Mouse (Mus musculus) liver, embryonic 13.5 days (tissue): ENCODE results near the gene Mgst3. TPM values are rescaled to one million over a fixed set of nuclear protein-coding genes. Genes with fewer than 3 reads are reported as not detected.

Experiments used
- ATAC-seq: fragments of 200-750 bp; cut with Nextera tagmentation; 2 replicates; pipeline ENCODE4 v1.8.0; 2017; ENCODE audit warnings: low read depth, mild to moderate bottlenecking, moderate number of reproducible peaks, moderate library complexity
- DNase-seq: peaks from one replicate; pipeline ENCODE4 v3.0.0; 2022
- H3K27ac ChIP-seq: fragments of 300-500 bp; sonication (generic); 2 replicates; pipeline ENCODE4 v1.5.1; 2015; ENCODE audit warnings: moderate library complexity, mild to moderate bottlenecking, inconsistent platforms
- H3K27me3 ChIP-seq: fragments of 300-500 bp; sonication (generic); 2 replicates; pipeline ENCODE4 v1.6.1; 2015; ENCODE audit warnings: mild to moderate bottlenecking, inconsistent platforms
- H3K36me3 ChIP-seq: fragments of 300-500 bp; sonication (generic); 2 replicates; pipeline ENCODE4 v1.6.1; 2015; ENCODE audit warnings: mild to moderate bottlenecking, inconsistent platforms
- H3K4me1 ChIP-seq: fragments of 300-500 bp; sonication (generic); replicated peaks from 2 replicates; pipeline ENCODE4 v1.6.1; 2015; ENCODE audit warnings: inconsistent platforms
- H3K4me2 ChIP-seq: fragments of 300-500 bp; sonication (generic); 2 replicates; pipeline ENCODE4 v1.6.1; 2015; ENCODE audit warnings: inconsistent platforms, mild to moderate bottlenecking, moderate library complexity
- H3K4me3 ChIP-seq: fragments of 300-500 bp; sonication (generic); replicated peaks from 2 replicates; pipeline ENCODE4 v1.5.1; 2015; ENCODE audit warnings: mild to moderate bottlenecking, inconsistent platforms
- H3K9ac ChIP-seq: fragments of 300-500 bp; sonication (generic); 2 replicates; pipeline ENCODE4 v1.6.1; 2015; ENCODE audit warnings: mild to moderate bottlenecking, inconsistent platforms
- H3K9me3 ChIP-seq: fragments of 300-500 bp; sonication (generic); replicated peaks from 2 replicates; pipeline ENCODE4 v1.6.1; 2016; ENCODE audit warnings: inconsistent platforms
- WGBS: fragments of 180-500 bp; shearing (Covaris S2); methylation state at CpG from one replicate; pipeline ENCODE4 v1.1.7; 2015; ENCODE audit not compliant: insufficient replicate concordance; 5-methylcytosine and 5-hydroxymethylcytosine counted together
- polyA plus RNA-seq: library from polyadenylated mRNA; unstranded; fragments of >200 nt; fragmentation: Nextera tagmentation; extraction: Ambion mirVana; gene quantifications from 2 replicates; pipeline ENCODE4 v1.2.1, GENCODE M21; 2015

The Mgst3 gene
- 337 and 409 TPM in 2 replicates for polyA plus RNA-seq

- Histone ChIP-seq H3K4me3 (peak within 1 kb of the TSS; percentile 81), H3K36me3 (peaks cover 25% of the 10 kb centered on the region), H3K4me2 (peak within 1 kb of the TSS; percentile 78), H3K27me3 (peaks cover 20% of the 10 kb centered on the region), H3K27ac (peak within 1 kb of the TSS; percentile 97), H3K9me3 (no peaks in the 10 kb centered on the region), H3K9ac (peak within 1 kb of the TSS; percentile 87), H3K4me1 (peaks cover 45% of the 10 kb centered on the region)
- peak; percentile 96 for DNase-seq
- WGBS = under 1% methylated on average over 45 of the region's 45 CpGs
- ATAC-seq = peak; percentile 90
These were observed at the start of gene Mgst3 for GRCm38 (mm10) chr1:167393683-167394492. Mgst3 (minus strand) TSS chr1:167393841.

- 55% methylated on average over 9 of the region's 9 CpGs for WGBS
- ATAC-seq (no peak), DNase-seq (no peak)
These were observed 44.7 kb upstream of the Mgst3 start for GRCm38 (mm10) chr1:167438231-167438885.

GRCm38 (mm10) chr1:167437091-167437490 lies 43.5 kb upstream of the Mgst3 start:
- no peaks in the 10 kb centered on the region for H3K9me3 ChIP-seq
- no peak for DNase-seq
- H3K36me3 ChIP-seq = no peaks in the 10 kb centered on the region
- H3K4me1 ChIP-seq = no peaks in the 10 kb centered on the region
- H3K27ac ChIP-seq = no peak overlapping the region
- no peak overlapping the region for H3K4me2 ChIP-seq
- 63% methylated on average over 7 of the region's 7 CpGs for WGBS
- H3K9ac ChIP-seq = no peak overlapping the region
- H3K4me3 ChIP-seq = no peak overlapping the region
- ATAC-seq = no peak
- H3K27me3 ChIP-seq = peaks cover 12% of the 10 kb centered on the region

More at GRCm38 (mm10) chr1:167438231-167438885, 44.7 kb upstream of the Mgst3 start:
- Histone ChIP-seq H3K36me3 (no peaks in the 10 kb centered on the region), H3K4me1 (peaks cover 3% of the 10 kb centered on the region; the same call in 1 of the 2 replicates), H3K4me2 (no peak overlapping the region), H3K27ac (no peak overlapping the region), H3K9me3 (no peaks in the 10 kb centered on the region), H3K27me3 (peaks cover 10% of the 10 kb centered on the region), H3K9ac (no peak overlapping the region), H3K4me3 (no peak overlapping the region)

- Histone ChIP-seq H3K27me3 (peaks cover 12% of the 10 kb centered on the region), H3K36me3 (no peaks in the 10 kb centered on the region), H3K27ac (no peak overlapping the region), H3K9ac (no peak overlapping the region), H3K4me2 (no peak overlapping the region), H3K4me3 (no peak overlapping the region), H3K9me3 (no peaks in the 10 kb centered on the region), H3K4me1 (no peaks in the 10 kb centered on the region)
- no peak for DNase-seq
- WGBS = 64% methylated on average over 7 of the region's 7 CpGs
- no peak for ATAC-seq
These were observed 42.7 kb upstream of the Mgst3 start for GRCm38 (mm10) chr1:167436186-167436975.

- no peaks in the 10 kb centered on the region for H3K9me3 ChIP-seq
- no peak overlapping the region for H3K27ac ChIP-seq
- peaks cover 12% of the 10 kb centered on the region for H3K27me3 ChIP-seq
- H3K36me3 ChIP-seq = no peaks in the 10 kb centered on the region
- H3K4me2 ChIP-seq = no peak overlapping the region
- H3K4me3 ChIP-seq = no peak overlapping the region
- no peak overlapping the region for H3K9ac ChIP-seq
- 66% methylated on average over 4 of the region's 4 CpGs for WGBS
- DNase-seq = no peak
- no peaks in the 10 kb centered on the region for H3K4me1 ChIP-seq
- no peak for ATAC-seq
These were observed 41.3 kb upstream of the Mgst3 start for GRCm38 (mm10) chr1:167434931-167435330.

- no peaks in the 10 kb centered on the region for H3K36me3 ChIP-seq
- no peak overlapping the region for H3K9ac ChIP-seq
- peaks cover 6% of the 10 kb centered on the region for H3K27me3 ChIP-seq
- no peak overlapping the region for H3K4me2 ChIP-seq
- no peaks in the 10 kb centered on the region for H3K4me1 ChIP-seq
- DNase-seq = no peak
- no peak overlapping the region for H3K27ac ChIP-seq
- H3K9me3 ChIP-seq = no peaks in the 10 kb centered on the region
- H3K4me3 ChIP-seq = no peak overlapping the region
- 50% methylated on average over 9 of the region's 9 CpGs for WGBS
- ATAC-seq = no peak
These were observed 37.5 kb upstream of the Mgst3 start for GRCm38 (mm10) chr1:167430976-167431676.

- 65% methylated on average over 7 of the region's 7 CpGs for WGBS
- Histone ChIP-seq H3K9me3 (no peaks in the 10 kb centered on the region), H3K4me3 (no peak overlapping the region), H3K27ac (no peak overlapping the region), H3K9ac (no peak overlapping the region), H3K4me1 (no peaks in the 10 kb centered on the region), H3K36me3 (no peaks in the 10 kb centered on the region), H3K4me2 (no peak overlapping the region), H3K27me3 (no peaks in the 10 kb centered on the region)
- DNase-seq (no peak), ATAC-seq (no peak)
These were observed 33.0 kb upstream of the Mgst3 start for GRCm38 (mm10) chr1:167426681-167427080.

GRCm38 (mm10) chr1:167425572-167425971 lies 31.9 kb upstream of the Mgst3 start:
- ATAC-seq = peak; percentile 23; the same call in 1 of the 2 replicates
- no peak for DNase-seq
- Histone ChIP-seq H3K4me2 (no peak overlapping the region), H3K4me3 (no peak overlapping the region), H3K27me3 (no peaks in the 10 kb centered on the region), H3K27ac (no peak overlapping the region), H3K4me1 (no peaks in the 10 kb centered on the region), H3K36me3 (no peaks in the 10 kb centered on the region), H3K9me3 (no peaks in the 10 kb centered on the region), H3K9ac (no peak overlapping the region)
- 71% methylated on average over 5 of the region's 5 CpGs for WGBS

GRCm38 (mm10) chr1:167422501-167423240 lies 29.0 kb upstream of the Mgst3 start:
- no peak overlapping the region for H3K27ac ChIP-seq
- WGBS = 68% methylated on average over 11 of the region's 11 CpGs
- DNase-seq = no peak
- H3K9me3 ChIP-seq = no peaks in the 10 kb centered on the region
- H3K27me3 ChIP-seq = no peaks in the 10 kb centered on the region
- H3K4me1 ChIP-seq = no peaks in the 10 kb centered on the region
- H3K9ac ChIP-seq = no peak overlapping the region
- no peak overlapping the region for H3K4me3 ChIP-seq
- H3K36me3 ChIP-seq = no peaks in the 10 kb centered on the region
- H3K4me2 ChIP-seq = no peak overlapping the region
- no peak for ATAC-seq

GRCm38 (mm10) chr1:167414846-167415245 lies 21.2 kb upstream of the Mgst3 start:
- no peak overlapping the region for H3K27ac ChIP-seq
- DNase-seq (peak; percentile 38), ATAC-seq (no peak)
- H3K4me3 ChIP-seq = no peak overlapping the region
- H3K4me1 ChIP-seq = no peaks in the 10 kb centered on the region
- no peak overlapping the region for H3K4me2 ChIP-seq
- H3K9ac ChIP-seq = no peak overlapping the region
- H3K9me3 ChIP-seq = no peaks in the 10 kb centered on the region
- peaks cover 12% of the 10 kb centered on the region for H3K27me3 ChIP-seq
- 4% methylated on average over 7 of the region's 7 CpGs for WGBS
- no peaks in the 10 kb centered on the region for H3K36me3 ChIP-seq
